Mouse (Mus musculus): ENCODE results near the gene Thap3. TPM values are rescaled to one million over a fixed set of nuclear protein-coding genes. Genes with fewer than 3 reads are reported as not detected.

Gene Thap3
- total and polyA plus RNA-seq, 3 experiments = 11.0 to 27.6 (median 12.8) TPM

GRCm38 (mm10) chr4:152012109-152012508 lies 23.3 kb upstream of the Thap3 start:
- peaks cover 15 to 39% of the 10 kb centered on the region in 2 experiments for H3K4me1 ChIP-seq (ENCODE audit: control insufficient read depth in 1 of 2, insufficient read depth in 2 of 2)
- no peak overlapping the region for H3K4me2 ChIP-seq (ENCODE audit: insufficient read depth, low read depth, poor library complexity, severe bottlenecking)
- no peak for DNase-seq (ENCODE audit: extremely low read depth)
- H3K36me3 ChIP-seq (replicated peaks in 1 of 2; ENCODE audit: control insufficient read depth in 1 of 2, insufficient read depth in 1 of 2, low read length in 1 of 2) = peaks cover 26 to 56% of the 10 kb centered on the region in 2 experiments
- dilution Hi-C loops (cut with MboI; ENCODE audit: extremely low pct_ligation_motif_present, extremely low pct_unique_long_range_greater_than_20kb, low sequenced_read_pairs) = no loop called here
- in situ Hi-C loops (cut with MboI; ENCODE audit: low pct_ligation_motif_present, low pct_unique_long_range_greater_than_20kb, low sequenced_read_pairs) = no loop called here
- peaks cover 14% of the 10 kb centered on the region for H3K27me3 ChIP-seq (replicated peaks)
- H3K27ac ChIP-seq (ENCODE audit: insufficient read depth, low read depth) = no peak overlapping the region
- peaks cover 2% of the 10 kb centered on the region; the same call in 1 of the 2 replicates for H3K79me2 ChIP-seq (replicated peaks; ENCODE audit: control insufficient read depth, extremely low read depth, insufficient read depth, poor library complexity, severe bottlenecking)
- no peak overlapping the region for H3K9ac ChIP-seq (ENCODE audit: insufficient read depth, low read depth)
- TF ChIP-seq ZMIZ1 (IDR thresholded peaks at IDR 0.05; ENCODE audit: low read depth, low read length) = no peak
- no peak for TF ChIP-seq MAX (IDR thresholded peaks at IDR 0.05; ENCODE audit: low read length)
- TF ChIP-seq ETS1 (conservative IDR thresholded peaks at IDR 0.05; ENCODE audit: low read depth, low read length) = no peak
- TF ChIP-seq PAX5 (IDR thresholded peaks at IDR 0.05; ENCODE audit: low read length) = no peak
- TF ChIP-seq JUN (IDR thresholded peaks at IDR 0.05; ENCODE audit: insufficient read depth, low read depth, low read length) = no peak
- no peak for TF ChIP-seq USF2 (conservative IDR thresholded peaks at IDR 0.05; ENCODE audit: low read depth, low read length)
- TF ChIP-seq CHD2 (IDR thresholded peaks at IDR 0.05; ENCODE audit: low read length) = no peak
- TF ChIP-seq E2F4 (IDR thresholded peaks at IDR 0.05; ENCODE audit: insufficient replicate concordance, low read depth, low read length) = no peak
- no peak for TF ChIP-seq TCF12 (IDR thresholded peaks at IDR 0.05; ENCODE audit: low read depth, low read length)
- no peak for TF ChIP-seq POLR2AphosphoS2 (IDR thresholded peaks at IDR 0.05; ENCODE audit: low read depth, low read length)
- TF ChIP-seq TBP (conservative IDR thresholded peaks at IDR 0.05; ENCODE audit: low read depth, low read length) = no peak
- no peak overlapping the region for H3K4me3 ChIP-seq (replicated peaks in 1 of 3; ENCODE audit: low read depth in 2 of 3, low read length in 2 of 3, poor library complexity in 1 of 3)
- H3K9me3 ChIP-seq (replicated peaks; ENCODE audit: low read length) = no peaks in the 10 kb centered on the region

DNA sequence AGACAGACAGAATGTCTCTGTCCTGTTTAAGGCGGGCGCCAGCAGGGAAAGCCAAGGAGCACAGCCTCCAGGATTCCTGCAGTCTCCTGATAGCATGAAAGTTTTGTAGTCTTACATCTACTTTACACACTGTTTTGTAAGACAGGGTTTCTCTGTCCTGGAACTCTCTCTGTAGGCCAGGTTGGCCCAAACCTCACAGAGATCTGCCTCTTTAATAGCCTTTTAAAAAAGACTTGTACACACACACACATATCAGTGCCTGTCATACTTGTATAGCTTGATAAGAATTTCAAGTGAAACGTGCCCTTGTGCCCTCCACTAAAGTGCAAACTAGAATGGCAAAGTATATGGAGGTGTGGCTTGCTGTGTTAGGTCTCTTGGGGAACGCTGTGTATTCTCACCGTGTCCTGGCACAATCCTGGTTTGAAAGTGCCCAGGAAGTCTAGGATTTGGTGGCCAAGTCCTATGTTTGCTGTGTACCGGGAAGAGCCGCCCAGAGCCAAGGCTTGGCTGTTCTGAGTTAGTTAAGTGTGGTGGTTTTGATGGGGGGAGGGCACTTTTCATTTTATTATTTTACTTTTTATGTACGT lies 22.5 kb upstream of the Thap3 start:
- peaks cover 9 to 36% of the 10 kb centered on the region in 2 experiments for H3K4me1 ChIP-seq (ENCODE audit: control insufficient read depth in 1 of 2, insufficient read depth in 2 of 2)

More for the DNA sequence above, 22.5 kb upstream of the Thap3 start:
- in situ Hi-C loops (cut with MboI; ENCODE audit: low pct_ligation_motif_present, low pct_unique_long_range_greater_than_20kb, low sequenced_read_pairs) (no loop called here), dilution Hi-C loops (cut with MboI; ENCODE audit: extremely low pct_ligation_motif_present, extremely low pct_unique_long_range_greater_than_20kb, low sequenced_read_pairs) (no loop called here)
- Histone ChIP-seq H3K27ac (ENCODE audit: insufficient read depth, low read depth) (no peak overlapping the region), H3K36me3 (replicated peaks in 1 of 2; ENCODE audit: control insufficient read depth in 1 of 2, insufficient read depth in 1 of 2, low read length in 1 of 2) (peaks cover 26 to 48% of the 10 kb centered on the region in 2 experiments), H3K9ac (ENCODE audit: insufficient read depth, low read depth) (no peak overlapping the region), H3K79me2 (replicated peaks; ENCODE audit: control insufficient read depth, extremely low read depth, insufficient read depth, poor library complexity, severe bottlenecking) (peaks cover 2% of the 10 kb centered on the region; the same call in 1 of the 2 replicates), H3K9me3 (replicated peaks; ENCODE audit: low read length) (no peaks in the 10 kb centered on the region), H3K4me2 (ENCODE audit: insufficient read depth, low read depth, poor library complexity, severe bottlenecking) (peak overlapping the region; percentile 86; the same call in 1 of the 2 replicates), H3K27me3 (replicated peaks) (peaks cover 18% of the 10 kb centered on the region), H3K4me3 (replicated peaks in 1 of 3; ENCODE audit: low read depth in 2 of 3, low read length in 2 of 3, poor library complexity in 1 of 3) (no peak overlapping the region)
- TF ChIP-seq MYC (IDR thresholded peaks at IDR 0.05; ENCODE audit: low read depth, low read length) = no peak
- no peak for TF ChIP-seq ETS1 (conservative IDR thresholded peaks at IDR 0.05; ENCODE audit: low read depth, low read length)
- TF ChIP-seq TBP (conservative IDR thresholded peaks at IDR 0.05; ENCODE audit: low read depth, low read length) = no peak
- TF ChIP-seq E2F4 (IDR thresholded peaks at IDR 0.05; ENCODE audit: insufficient replicate concordance, low read depth, low read length) = no peak
- TF ChIP-seq CHD1 (IDR thresholded peaks at IDR 0.05; ENCODE audit: low read depth, low read length) = no peak
- TF ChIP-seq MAFK (IDR thresholded peaks at IDR 0.05; ENCODE audit: insufficient replicate concordance, low read length) = no peak
- no peak for TF ChIP-seq SMC3 (IDR thresholded peaks at IDR 0.05; ENCODE audit: low read depth, low read length)
- no peak for TF ChIP-seq HCFC1 (IDR thresholded peaks at IDR 0.05; ENCODE audit: low read depth, low read length)
- no peak for TF ChIP-seq CTCF (conservative IDR thresholded peaks at IDR 0.05 in 1 of 2, IDR thresholded peaks at IDR 0.05 in 1 of 2; ENCODE audit: low read depth in 2 of 2, low read length in 2 of 2)
- no peak for DNase-seq (ENCODE audit: extremely low read depth)

Data from CH12.LX (cell line).